Mouse (Mus musculus) c-Kit-positive CD71-positive TER-119-positive erythroid progenitor cells, embryonic 14.5 days (primary cell): ENCODE data around the gene Pax2.
"Not testable (repeated sequence)": the region's sequence is repeated elsewhere in the genome, so short reads cannot be mapped to it uniquely, and the experiment has no call there.

Source experiments
- DNase-seq: peaks from one replicate; pipeline ENCODE4 v3.0.0-alpha.2; 2013; ENCODE audit warnings: low spot score

Gene Pax2

GRCm38 (mm10) chr19:44835931-44836861 lies 80.4 kb downstream of the Pax2 start:
- no peak for DNase-seq

- DNase-seq, result no peak
Measured at GRCm38 (mm10) chr19:44837426-44838205, 81.8 kb downstream of the Pax2 start.

DNA sequence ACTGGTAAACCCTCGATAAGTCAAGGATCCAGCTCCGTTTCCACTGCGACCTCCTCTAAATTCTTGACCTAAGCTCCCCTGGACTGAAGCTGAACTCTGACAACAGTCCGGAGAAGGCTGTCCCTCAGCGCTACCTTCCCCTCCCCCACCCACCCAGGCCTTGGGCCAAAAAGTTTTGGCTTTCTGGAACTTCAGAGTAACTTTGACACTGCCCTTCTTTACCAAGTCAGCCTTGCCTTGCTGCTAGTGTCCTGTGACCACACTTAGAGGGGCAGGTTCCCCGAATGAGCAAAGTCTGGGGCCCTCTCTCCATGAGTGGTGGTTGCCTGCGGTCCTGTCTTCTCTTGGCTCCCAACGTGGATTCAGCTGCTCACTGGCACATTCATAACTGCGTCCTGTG lies 82.5 kb downstream of the Pax2 start:
- DNase-seq, result no peak

DNA sequence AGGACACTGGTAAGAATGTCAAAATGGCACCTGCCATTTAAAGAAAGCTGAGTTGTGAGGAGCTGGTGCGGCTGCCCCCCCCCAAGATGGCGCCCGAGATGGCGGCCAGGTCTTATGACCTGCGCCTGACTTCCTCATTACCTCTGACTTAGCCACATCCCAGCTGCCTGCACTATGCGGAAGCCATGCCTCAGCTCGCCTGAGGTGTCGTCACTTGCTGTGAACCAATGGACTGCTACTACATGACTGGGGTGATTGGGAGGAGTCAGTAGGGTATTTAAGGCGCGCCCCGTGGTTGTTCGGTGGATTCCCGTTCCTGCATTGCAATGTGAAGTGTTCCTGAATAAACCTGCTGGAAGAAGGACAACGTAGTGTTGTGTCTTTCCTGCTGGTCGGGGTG lies 86.8 kb downstream of the Pax2 start:
- DNase-seq, result not testable (repeated sequence)

- DNase-seq, result no peak
Measured at GRCm38 (mm10) chr19:44849465-44849864, 93.6 kb downstream of the Pax2 start.

GRCm38 (mm10) chr19:44858671-44859070 lies 102.8 kb downstream of the Pax2 start:
- no peak for DNase-seq

DNA sequence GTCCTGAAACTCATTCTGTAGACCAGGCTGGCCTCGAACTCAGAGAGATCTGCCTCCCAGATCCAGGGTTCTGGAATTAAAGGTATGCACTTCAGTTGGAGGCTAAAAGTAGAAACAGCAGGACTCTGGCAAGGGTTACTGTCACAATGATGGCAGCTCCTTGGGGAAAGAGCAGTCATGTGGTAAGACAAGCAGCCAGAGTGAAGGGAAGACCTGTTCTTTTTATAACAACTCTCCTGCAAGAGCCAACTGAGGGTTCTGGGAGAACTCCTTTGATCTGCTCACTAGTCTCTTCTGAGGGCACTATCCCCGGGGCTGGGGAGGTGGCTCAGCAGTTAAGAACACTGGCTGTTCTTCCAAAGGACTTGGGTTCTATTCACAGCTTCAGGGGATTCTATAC lies 112.9 kb downstream of the Pax2 start:
- no peak for DNase-seq

DNA sequence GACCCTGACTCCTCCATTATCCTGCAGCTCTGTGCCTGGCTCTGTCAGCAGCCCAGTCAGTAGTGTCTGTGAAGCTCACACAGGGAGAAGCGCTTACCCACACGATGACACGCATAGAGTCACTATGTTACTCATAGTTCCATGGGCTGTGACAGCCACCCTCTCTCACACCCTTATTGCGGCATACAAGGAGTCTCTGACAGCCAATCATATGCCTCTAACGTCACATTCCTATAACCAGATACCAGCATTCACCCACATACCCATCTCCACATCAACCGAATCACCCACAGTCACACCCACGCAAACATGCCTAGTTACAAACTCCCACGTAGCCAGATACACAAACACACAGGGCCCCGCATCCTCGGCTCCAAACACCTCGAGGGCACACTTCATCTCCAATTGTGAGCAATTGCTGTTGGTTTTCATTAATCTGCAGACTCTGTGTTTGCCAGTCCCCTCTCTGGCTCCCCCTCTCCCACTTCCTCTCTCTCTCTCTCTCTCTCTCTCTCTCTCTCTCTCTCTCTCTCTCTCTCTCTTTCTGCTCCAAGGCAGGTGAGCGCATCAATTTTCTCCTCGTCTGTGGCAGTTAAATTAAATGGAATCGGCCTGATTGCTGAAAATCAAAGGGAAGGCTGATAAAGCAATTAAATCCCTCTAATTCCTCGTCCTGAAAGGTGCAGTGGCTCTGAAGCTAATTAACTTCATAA lies 118.5 kb downstream of the Pax2 start:
- DNase-seq, result no peak

DNA sequence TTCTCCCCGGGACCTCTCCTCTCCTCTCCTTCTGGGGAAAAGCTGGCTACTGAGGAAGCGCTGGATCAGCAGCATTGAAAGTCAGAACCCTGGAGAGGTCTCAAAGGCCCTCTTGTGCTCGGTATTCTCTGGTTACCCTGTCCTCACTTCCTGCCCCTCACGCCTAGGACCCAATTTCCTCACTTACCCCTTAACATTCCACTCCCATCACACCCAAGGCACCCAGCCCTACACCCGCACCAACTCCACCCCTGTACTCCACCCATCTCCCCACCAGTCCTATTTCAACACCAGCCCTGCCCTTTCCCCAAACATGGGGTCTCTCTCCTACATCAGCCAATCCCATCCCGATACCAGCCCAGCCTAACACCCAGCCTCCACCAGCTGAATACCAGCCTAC lies 119.1 kb downstream of the Pax2 start:
- no peak for DNase-seq

DNA sequence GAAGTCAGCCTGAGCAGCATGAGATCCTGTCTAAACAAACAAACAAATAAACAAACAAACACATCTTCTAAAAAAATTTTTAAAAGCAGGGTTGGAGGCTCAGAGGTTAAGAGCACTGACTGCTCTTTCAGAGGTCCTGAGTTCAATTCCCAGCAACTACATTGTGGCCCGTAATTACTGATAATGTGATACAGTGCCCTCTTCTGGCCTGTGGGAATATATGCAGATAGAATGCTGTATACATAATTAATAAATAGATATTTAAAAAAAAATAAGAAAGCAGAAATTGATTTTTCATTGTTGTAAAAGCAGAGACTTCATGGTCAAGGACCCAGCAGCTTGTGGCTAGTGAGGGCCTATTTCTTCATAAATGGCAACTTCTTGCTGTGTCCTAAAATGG lies 119.9 kb downstream of the Pax2 start:
- DNase-seq, result no peak

DNA sequence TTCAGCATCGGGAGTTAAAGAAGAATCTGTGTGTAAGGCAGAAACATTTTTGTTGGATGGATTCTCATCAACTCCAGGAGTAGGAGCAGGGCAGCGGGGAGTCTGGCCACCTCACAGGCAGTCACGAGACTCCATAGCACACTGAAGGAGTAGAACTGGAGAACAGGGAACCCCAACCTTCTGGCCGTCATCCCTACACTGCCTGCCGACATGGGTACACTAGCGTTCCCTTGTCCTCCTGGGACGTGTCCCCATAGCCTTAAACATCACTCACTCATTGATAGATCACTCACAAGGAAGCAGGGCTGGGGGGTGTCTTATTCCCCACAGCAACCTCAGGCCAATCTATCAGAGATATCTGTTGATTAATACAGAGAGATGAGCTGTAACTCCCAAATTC lies 120.7 kb downstream of the Pax2 start:
- no peak for DNase-seq

DNA sequence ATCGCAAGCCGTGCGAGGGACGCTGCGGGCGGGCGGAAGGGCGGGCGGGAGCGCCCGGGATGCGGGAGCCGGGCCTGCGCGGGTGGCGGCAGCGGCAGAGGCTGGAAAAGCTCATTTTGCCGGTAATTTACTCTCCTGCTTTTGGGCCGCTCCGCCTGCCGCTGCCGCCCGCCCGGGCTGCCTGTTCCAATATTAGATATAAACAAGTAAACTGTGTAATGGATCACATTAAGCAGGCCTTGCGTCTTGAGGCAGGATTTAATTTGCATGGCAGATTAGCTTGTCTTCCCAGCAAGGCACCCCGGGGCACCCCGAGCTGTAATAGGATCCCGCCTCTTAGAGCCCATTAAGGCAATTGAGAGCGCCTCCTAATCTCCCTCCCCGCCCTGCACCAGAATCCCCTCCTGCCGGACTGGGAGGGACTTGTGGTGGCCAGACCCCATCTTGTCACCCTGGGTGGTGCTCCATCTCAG lies 126.7 kb downstream of the Pax2 start:
- DNase-seq, result no peak

- DNase-seq, result no peak
Measured at GRCm38 (mm10) chr19:44884331-44884730, 128.5 kb downstream of the Pax2 start.

DNA sequence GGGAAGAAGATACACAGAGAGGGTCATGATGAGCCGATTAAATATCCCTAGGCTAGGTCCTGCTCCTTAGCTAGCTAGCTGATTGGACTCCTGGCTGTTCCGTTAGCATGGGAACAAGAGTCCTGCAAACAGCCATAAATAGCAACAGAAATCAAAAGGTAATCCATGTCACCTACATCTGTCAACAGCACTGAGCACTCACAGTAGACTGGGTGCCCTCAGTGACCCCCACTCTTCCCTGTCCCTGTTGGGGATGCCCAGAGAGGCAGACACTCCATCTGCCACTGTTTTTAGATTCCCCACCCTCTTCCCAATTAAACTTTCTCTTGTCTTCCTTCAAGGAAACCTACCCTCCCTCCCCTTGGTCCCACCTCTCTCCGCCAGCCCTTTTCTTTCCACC lies 130.6 kb downstream of the Pax2 start:
- no peak for DNase-seq
